Mouse (Mus musculus) limb, embryonic 11.5 days (tissue): ENCODE data around the gene Nfkb1. TPM values are rescaled to one million over a fixed set of nuclear protein-coding genes. Genes with fewer than 3 reads are reported as not detected.

ENCODE experiments used
- ATAC-seq: fragments of 200-750 bp; cut with Nextera tagmentation; 2 replicates; pipeline ENCODE4 v1.8.0; 2017; ENCODE audit warnings: low read depth; ENCODE audit not compliant: insufficient number of reproducible peaks, low FRiP score, low TSS enrichment
- DNase-seq: peaks from one replicate; pipeline ENCODE4 v3.0.0-alpha.2; 2015; ENCODE audit warnings: low spot score
- H3K27ac ChIP-seq: fragments of 300-500 bp; sonication (generic); replicated peaks from 2 replicates; pipeline ENCODE4 v1.5.1; 2014; ENCODE audit warnings: low read depth, mild to moderate bottlenecking, low read length
- H3K27me3 ChIP-seq: fragments of 300-500 bp; sonication (generic); 2 replicates; pipeline ENCODE4 v1.6.1; 2014; ENCODE audit warnings: mild to moderate bottlenecking, low read length, mixed read lengths; ENCODE audit not compliant: control insufficient read depth, insufficient read depth
- H3K36me3 ChIP-seq: fragments of 300-500 bp; sonication (generic); 2 replicates; pipeline ENCODE4 v1.6.1; 2014; ENCODE audit warnings: mild to moderate bottlenecking, low read length, moderate library complexity, mixed read lengths; ENCODE audit not compliant: control insufficient read depth, insufficient read depth
- H3K4me1 ChIP-seq: fragments of 300-500 bp; sonication (generic); 2 replicates; pipeline ENCODE4 v1.6.1; 2014; ENCODE audit warnings: low read length, mixed read lengths; ENCODE audit not compliant: control insufficient read depth, insufficient read depth
- H3K4me2 ChIP-seq: fragments of 300-500 bp; sonication (generic); 2 replicates; pipeline ENCODE4 v1.6.1; 2014; ENCODE audit warnings: low read depth, mild to moderate bottlenecking, moderate library complexity; ENCODE audit not compliant: severe bottlenecking
- H3K4me3 ChIP-seq: fragments of 300-500 bp; sonication (generic); 2 replicates; pipeline ENCODE4 v1.5.1; 2014; ENCODE audit warnings: low read depth, low read length
- H3K9ac ChIP-seq: fragments of 300-500 bp; sonication (generic); 2 replicates; pipeline ENCODE4 v1.6.1; 2014; ENCODE audit warnings: mild to moderate bottlenecking, low read length
- H3K9me3 ChIP-seq: fragments of 300-500 bp; sonication (generic); 2 replicates; pipeline ENCODE4 v1.6.1; 2016; ENCODE audit warnings: low read length; ENCODE audit not compliant: control insufficient read depth
- WGBS: fragments of 180-500 bp; shearing (Covaris S2); extraction: QIAGEN DNeasy Blood & Tissue Kit; methylation state at CpG from one replicate; pipeline ENCODE4 v1.1.7; 2014; 5-methylcytosine and 5-hydroxymethylcytosine counted together
- polyA plus RNA-seq: library from polyadenylated mRNA; unstranded; fragments of >200 nt; fragmentation: Nextera tagmentation; extraction: Ambion mirVana; gene quantifications from 2 replicates; pipeline ENCODE4 v1.2.1, GENCODE M21; 2014

Gene Nfkb1
- polyA plus RNA-seq, 1 experiment from 2014 or later, result 13.3 TPM

DNA sequence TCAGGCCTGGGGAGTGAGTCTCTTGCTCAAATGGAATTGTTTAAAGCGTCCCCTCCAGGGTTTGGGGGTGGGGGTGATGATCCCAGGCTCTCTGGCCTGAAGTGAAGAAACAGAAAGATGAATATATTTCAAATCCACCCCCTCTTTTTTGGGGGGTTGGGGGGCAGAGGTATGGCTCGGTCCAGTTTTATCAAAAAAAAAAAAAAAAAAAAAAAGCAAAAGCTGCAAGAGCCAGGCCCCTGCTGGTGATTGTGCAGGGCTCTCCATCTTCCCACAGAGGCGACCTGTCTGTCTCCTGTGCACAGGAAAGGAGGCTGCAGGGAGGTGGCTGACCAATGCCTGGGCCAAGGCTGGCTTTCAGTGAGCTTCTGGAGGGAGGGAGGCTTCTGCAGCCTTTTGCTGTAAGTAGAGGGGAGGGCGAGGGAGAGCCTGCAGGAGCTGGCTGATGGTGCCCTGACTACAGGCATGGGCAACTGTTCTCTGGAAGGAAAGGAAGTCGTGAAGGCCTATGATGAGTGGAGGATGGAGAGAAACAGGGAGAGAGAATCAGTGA, 112.7 kb downstream of the Nfkb1 start:
- DNase-seq (no peak), ATAC-seq (no peak)
- Histone ChIP-seq H3K4me2 (no peak overlapping the region), H3K27ac (no peak overlapping the region), H3K9ac (no peak overlapping the region), H3K9me3 (no peaks in the 10 kb centered on the region), H3K27me3 (no peaks in the 10 kb centered on the region), H3K4me1 (0 out of 2 replicates have a peak, but pooled peaks cover 2% of the 10 kb centered on the region), H3K36me3 (no peaks in the 10 kb centered on the region; the same call in 1 of the 2 replicates), H3K4me3 (no peak overlapping the region)
- 51% methylated on average over 5 of the region's 5 CpGs for WGBS

DNA sequence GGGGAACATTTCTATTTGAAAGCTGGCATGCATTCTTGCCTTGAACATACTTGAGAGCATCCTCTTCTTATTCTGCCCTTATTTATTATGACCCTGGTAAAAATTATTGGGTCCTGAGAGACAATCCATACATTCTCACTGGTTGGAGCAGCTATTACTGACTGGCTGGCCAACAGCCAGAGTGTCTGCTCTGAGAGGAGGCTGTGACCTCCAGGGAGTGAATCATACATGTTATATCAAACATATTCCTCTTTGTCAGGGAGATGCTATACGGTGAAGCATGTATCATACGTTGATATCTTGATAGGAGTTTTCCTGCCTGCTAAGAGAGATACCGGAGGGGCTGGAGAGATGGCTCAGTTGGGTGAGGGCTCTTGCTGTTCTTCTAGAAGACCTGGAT, 116.2 kb downstream of the Nfkb1 start:
- Histone ChIP-seq H3K4me2 (no peak overlapping the region), H3K27me3 (no peaks in the 10 kb centered on the region), H3K27ac (no peak overlapping the region), H3K4me1 (no peaks in the 10 kb centered on the region), H3K36me3 (no peaks in the 10 kb centered on the region), H3K4me3 (no peak overlapping the region), H3K9ac (no peak overlapping the region), H3K9me3 (no peaks in the 10 kb centered on the region)
- WGBS, result 95% methylated on average over 3 of the region's 3 CpGs
- no peak for DNase-seq
- ATAC-seq, result no peak

DNA sequence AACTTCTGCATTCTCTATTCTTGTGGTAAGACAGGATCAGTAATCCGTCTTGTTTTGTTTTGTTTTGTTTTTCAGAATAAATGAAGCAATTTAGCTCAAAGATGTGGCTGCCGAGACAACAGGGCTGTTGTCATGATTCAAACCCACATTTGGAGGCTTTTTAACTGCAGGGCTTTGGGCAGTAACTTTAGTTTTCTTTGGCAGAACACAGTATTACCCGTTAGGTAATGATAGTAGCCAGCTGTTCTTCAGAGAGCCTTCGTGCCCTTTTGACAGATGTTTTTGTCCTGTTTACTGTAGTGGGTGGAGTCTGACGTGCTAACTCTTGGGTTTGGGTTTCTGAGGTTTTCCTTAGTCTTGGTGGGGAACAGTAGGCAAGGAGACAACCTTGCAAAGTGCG, 118.3 kb downstream of the Nfkb1 start:
- no peak for ATAC-seq
- no peaks in the 10 kb centered on the region for H3K9me3 ChIP-seq
- 53% methylated on average over 6 of the region's 6 CpGs for WGBS

DNA sequence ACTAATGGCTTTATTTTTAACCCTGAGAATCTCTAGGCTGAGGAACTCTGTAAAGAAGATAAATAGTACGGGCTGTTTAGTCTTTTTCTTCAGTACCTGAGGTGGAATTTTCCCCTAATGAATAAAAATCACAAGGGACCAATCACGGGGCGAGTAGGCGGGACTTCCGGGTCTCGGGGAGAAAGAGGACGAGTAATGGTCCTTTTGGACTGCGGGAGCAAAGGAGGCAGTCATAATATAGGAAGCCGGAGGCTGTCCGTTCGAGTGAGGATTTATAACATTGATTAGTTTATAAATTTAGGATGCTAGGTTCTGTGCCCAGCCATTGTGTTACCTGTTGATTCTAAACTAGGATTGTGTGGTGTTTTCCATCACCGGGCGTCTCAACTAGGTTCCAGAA, 119.8 kb downstream of the Nfkb1 start:
- no peaks in the 10 kb centered on the region for H3K4me1 ChIP-seq
- no peaks in the 10 kb centered on the region for H3K9me3 ChIP-seq
- WGBS, result 63% methylated on average over 13 of the region's 13 CpGs
- ATAC-seq, result no peak
- no peaks in the 10 kb centered on the region for H3K27me3 ChIP-seq
- no peak overlapping the region for H3K27ac ChIP-seq
- H3K4me2 ChIP-seq, result no peak overlapping the region
- no peak overlapping the region for H3K4me3 ChIP-seq
- DNase-seq, result no peak
- H3K36me3 ChIP-seq, result no peaks in the 10 kb centered on the region
- no peak overlapping the region for H3K9ac ChIP-seq

More for the DNA sequence above, 118.3 kb downstream of the Nfkb1 start:
- H3K4me1 ChIP-seq, result no peaks in the 10 kb centered on the region
- no peak for DNase-seq
- no peak overlapping the region for H3K27ac ChIP-seq
- H3K27me3 ChIP-seq, result no peaks in the 10 kb centered on the region
- H3K4me2 ChIP-seq, result no peak overlapping the region
- no peaks in the 10 kb centered on the region for H3K36me3 ChIP-seq
- no peak overlapping the region for H3K4me3 ChIP-seq
- no peak overlapping the region for H3K9ac ChIP-seq

DNA sequence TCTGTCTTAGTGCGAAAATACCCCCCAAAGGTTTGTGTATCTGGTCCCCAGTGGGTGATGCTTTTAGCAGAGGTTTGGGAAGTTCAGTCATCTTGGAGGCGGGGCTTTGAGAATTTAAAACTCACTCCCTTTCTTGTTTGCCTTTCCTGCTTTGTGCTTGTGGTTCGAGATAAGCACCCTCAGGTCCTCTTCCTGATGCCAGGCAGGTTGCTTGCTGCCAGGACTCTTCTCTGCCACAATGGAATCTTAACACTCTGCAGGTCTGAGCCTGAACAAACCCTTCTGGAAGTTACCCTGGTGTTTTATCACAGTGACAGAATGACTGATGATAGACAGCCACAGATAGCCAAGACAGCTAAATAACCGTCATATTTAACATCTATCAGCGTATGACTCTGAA, 122.7 kb downstream of the Nfkb1 start:
- Histone ChIP-seq H3K9ac (no peak overlapping the region), H3K4me3 (no peak overlapping the region), H3K27me3 (no peaks in the 10 kb centered on the region), H3K27ac (no peak overlapping the region), H3K4me2 (no peak overlapping the region), H3K36me3 (no peaks in the 10 kb centered on the region), H3K4me1 (no peaks in the 10 kb centered on the region), H3K9me3 (no peaks in the 10 kb centered on the region)
- no peak for ATAC-seq
- DNase-seq, result no peak
- 62% methylated on average over 5 of the region's 5 CpGs for WGBS

DNA sequence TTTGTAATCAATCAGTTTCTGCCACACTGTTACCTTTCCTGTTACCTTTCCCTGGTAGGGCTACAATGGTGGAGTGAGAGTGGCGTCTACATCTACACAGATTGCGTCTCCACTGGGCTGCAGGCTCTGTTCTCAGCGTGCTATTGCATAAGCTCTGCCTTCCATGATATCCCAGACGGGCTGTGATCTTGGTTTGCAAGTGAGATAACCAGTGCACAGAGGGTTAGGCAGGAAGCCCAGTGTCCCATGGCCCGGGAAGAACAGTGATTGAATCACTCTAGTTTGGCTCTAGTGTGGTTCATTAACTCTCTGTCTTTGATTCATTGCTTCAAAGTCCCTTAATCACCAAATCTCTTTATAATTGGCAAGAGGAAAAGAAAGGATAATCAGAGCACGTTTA, 123.5 kb downstream of the Nfkb1 start:
- Histone ChIP-seq H3K27ac (no peak overlapping the region), H3K4me2 (no peak overlapping the region), H3K36me3 (no peaks in the 10 kb centered on the region), H3K27me3 (no peaks in the 10 kb centered on the region), H3K9me3 (no peaks in the 10 kb centered on the region), H3K4me3 (no peak overlapping the region), H3K4me1 (no peaks in the 10 kb centered on the region), H3K9ac (no peak overlapping the region)
- DNase-seq, result no peak
- ATAC-seq, result no peak
- WGBS, result 79% methylated on average over 6 of the region's 6 CpGs

DNA sequence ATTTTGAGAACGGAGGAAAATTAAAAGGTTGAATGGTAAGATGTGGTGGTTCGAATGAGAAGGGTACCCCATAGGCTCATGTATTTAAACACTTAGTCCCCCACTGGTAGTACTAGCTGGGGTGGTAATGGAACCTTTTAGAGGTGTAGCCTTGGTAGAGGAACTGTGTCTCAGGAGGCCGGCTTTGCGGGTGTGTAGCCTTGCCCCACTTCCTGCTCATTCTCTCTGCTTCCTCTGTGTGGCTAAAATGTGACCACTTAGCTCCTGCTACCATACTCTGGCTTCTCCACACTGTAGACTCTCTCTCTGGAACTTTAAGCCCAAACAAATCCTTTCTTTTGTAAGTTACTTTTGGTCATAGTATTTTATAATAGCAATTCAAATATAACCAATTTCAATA, 126.0 kb downstream of the Nfkb1 start:
- no peak for ATAC-seq
- 85% methylated on average over 4 of the region's 4 CpGs for WGBS
- DNase-seq, result no peak

DNA sequence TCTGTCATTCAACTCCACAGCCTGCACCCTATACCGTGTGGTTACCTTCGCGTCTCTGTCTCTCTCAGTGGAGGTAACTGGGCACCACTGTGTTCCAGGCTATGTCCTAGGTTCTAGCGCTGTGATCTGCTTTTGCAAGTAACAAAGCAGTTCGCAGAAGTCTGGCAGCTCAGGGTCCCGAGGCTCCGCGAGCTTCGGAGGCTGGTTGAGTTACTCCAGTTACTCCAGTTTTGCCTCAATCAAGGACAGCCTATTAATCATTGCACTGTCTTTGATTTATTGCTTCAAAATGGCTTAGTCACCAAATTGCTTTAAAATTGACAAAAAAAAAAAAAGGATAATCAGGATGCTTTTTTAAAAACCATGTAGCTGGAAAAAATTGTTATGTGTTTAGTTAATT, 126.6 kb downstream of the Nfkb1 start:
- DNase-seq, result no peak
- no peak overlapping the region for H3K9ac ChIP-seq
- no peaks in the 10 kb centered on the region for H3K4me1 ChIP-seq
- no peaks in the 10 kb centered on the region for H3K27me3 ChIP-seq
- H3K27ac ChIP-seq, result no peak overlapping the region
- no peaks in the 10 kb centered on the region for H3K9me3 ChIP-seq
- WGBS, result 87% methylated on average over 9 of the region's 9 CpGs
- no peak for ATAC-seq
- H3K4me3 ChIP-seq, result no peak overlapping the region
- H3K4me2 ChIP-seq, result no peak overlapping the region
- no peaks in the 10 kb centered on the region for H3K36me3 ChIP-seq

More for the DNA sequence above, 126.0 kb downstream of the Nfkb1 start:
- Histone ChIP-seq H3K27ac (no peak overlapping the region), H3K36me3 (no peaks in the 10 kb centered on the region), H3K4me1 (no peaks in the 10 kb centered on the region), H3K9me3 (no peaks in the 10 kb centered on the region), H3K4me3 (no peak overlapping the region), H3K4me2 (no peak overlapping the region), H3K9ac (no peak overlapping the region), H3K27me3 (no peaks in the 10 kb centered on the region)

DNA sequence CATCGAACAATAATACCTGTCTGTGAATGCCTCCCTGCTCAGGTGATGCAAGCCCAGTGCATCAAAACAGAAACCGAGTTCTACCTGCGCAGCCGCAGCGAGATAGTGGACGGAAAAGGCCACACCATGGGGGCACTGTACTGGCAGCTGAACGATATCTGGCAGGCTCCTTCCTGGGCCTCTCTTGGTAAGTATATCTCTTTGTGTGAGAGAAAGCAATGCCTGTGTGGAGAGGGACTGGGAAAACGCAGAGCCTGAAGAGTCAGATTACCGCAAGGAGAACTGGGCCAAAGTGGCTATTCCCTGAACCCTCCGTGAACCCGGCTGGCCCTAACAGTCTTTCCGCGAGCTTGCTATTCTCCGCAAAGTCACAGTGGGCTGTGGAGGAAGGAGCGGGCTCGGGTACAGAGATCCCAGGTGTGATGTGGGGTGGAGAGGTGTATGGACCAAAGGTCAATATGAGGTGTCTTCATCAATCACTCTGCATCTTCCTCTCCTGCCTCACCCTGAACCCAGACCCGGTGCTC, 128.1 kb downstream of the Nfkb1 start:
- no peak overlapping the region for H3K9ac ChIP-seq
- no peaks in the 10 kb centered on the region for H3K36me3 ChIP-seq
- WGBS, result 87% methylated on average over 17 of the region's 17 CpGs
- DNase-seq (no peak), ATAC-seq (peak; percentile 60; the same call in 1 of the 2 replicates)
- H3K27ac ChIP-seq, result no peak overlapping the region
- no peak overlapping the region for H3K4me3 ChIP-seq
- no peaks in the 10 kb centered on the region for H3K27me3 ChIP-seq
- no peaks in the 10 kb centered on the region for H3K4me1 ChIP-seq
- H3K9me3 ChIP-seq, result no peaks in the 10 kb centered on the region
- H3K4me2 ChIP-seq, result no peak overlapping the region
